Mouse (Mus musculus): Measurements from ENCODE around the gene Kat5. TPM values are rescaled to one million over a fixed set of nuclear protein-coding genes. Genes with fewer than 3 reads are reported as not detected.

The Kat5 gene
- polyA plus RNA-seq, 1 experiment from 2014 or later = 51.9 TPM

DNA sequence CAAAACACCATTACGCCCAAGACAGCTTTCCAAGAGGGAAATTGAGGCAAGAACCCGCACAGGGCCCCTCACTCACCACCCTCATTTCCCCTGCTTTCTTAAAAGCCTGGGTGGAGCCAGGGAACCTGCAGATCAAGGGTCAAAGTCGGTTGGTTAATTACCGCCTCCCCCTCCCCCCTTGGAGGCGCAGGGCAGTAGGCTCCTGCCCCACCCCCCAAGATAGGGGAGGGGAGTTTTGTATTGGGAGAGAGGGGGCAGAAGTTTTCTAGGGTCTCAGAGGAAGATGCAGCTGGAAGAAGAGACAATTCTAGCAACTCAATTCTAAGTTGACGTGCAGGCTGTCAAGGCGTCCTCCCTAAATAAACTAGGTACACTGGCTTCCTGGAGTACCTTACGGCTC, 50.8 kb downstream of the Kat5 start:
- no peaks in the 10 kb centered on the region for H3K36me3 ChIP-seq (ENCODE audit: insufficient read depth, low read length)
- no peak overlapping the region for H3K9ac ChIP-seq (replicated peaks; ENCODE audit: low read depth)
- H3K4me3 ChIP-seq (ENCODE audit: low read depth, low read length) = peak overlapping the region; percentile 39
- H3K27ac ChIP-seq (ENCODE audit: low read length) = no peak overlapping the region
- WGBS = 27% methylated on average over 7 of the region's 8 CpGs
- peak overlapping the region; percentile 53 for H3K4me2 ChIP-seq (replicated peaks; ENCODE audit: low read depth, low read length)
- H3K9me3 ChIP-seq (ENCODE audit: low read length) = no peaks in the 10 kb centered on the region
- no peak for DNase-seq (ENCODE audit: low spot score)
- TF ChIP-seq CTCF (IDR thresholded peaks at IDR 0.05) (no peak), EP300 (IDR thresholded peaks at IDR 0.05) (no peak)
- H3K27me3 ChIP-seq (replicated peaks; ENCODE audit: insufficient read depth, low read length) = peaks cover 13% of the 10 kb centered on the region
- H3K4me1 ChIP-seq (ENCODE audit: insufficient read depth, low read depth, low read length) = no peaks in the 10 kb centered on the region
- ATAC-seq = no peak

DNA sequence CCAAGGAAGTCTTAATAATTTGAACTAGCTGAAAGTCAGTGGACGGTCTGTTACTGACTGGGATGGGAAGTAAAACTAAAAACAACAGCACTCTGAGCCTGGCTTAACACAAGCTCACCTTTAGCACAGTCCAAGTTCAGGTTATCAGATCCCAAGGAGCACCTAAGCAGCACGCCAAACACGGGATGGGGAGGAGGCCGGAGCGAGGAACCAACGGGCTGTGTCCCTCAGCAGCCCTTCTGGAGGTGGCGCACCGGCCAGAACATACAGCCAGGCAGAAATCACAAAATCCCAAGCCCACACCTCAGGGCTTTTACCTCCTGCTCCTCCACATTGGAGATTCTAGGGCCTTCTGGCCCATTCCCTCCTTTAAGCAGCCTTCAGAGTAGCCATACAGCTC, 51.3 kb downstream of the Kat5 start:
- peak overlapping the region; percentile 53; the same call in 1 of the 2 replicates for H3K4me2 ChIP-seq (replicated peaks; ENCODE audit: low read depth, low read length)
- ATAC-seq (no peak), DNase-seq (ENCODE audit: low spot score) (no peak)

DNA sequence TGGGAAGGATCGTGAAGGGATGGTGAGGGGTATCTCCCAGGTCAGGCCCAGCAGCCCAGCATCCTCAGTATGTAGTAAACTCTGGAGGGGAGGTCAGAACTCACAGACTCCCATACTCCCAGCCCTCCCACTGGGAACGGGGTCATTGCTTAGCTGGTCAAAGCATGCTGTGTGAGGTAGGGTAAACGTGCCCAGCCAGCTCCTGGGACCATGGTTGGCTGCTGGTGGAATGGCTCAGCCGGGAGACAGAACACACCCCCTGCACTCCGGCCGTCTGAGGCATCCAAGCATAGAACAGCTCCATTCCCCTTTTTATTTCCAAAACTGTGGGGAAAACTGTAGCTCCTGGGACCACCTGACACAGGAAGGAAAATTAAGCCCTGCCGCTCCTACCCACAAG, 51.9 kb downstream of the Kat5 start:
- no peak overlapping the region for H3K4me2 ChIP-seq (replicated peaks; ENCODE audit: low read depth, low read length)
- no peaks in the 10 kb centered on the region for H3K36me3 ChIP-seq (ENCODE audit: insufficient read depth, low read length)
- no peak for TF ChIP-seq EP300 (IDR thresholded peaks at IDR 0.05)
- no peak for TF ChIP-seq CTCF (IDR thresholded peaks at IDR 0.05)
- ATAC-seq (no peak), DNase-seq (ENCODE audit: low spot score) (no peak)
- no peak overlapping the region for H3K9ac ChIP-seq (replicated peaks; ENCODE audit: low read depth)
- H3K4me1 ChIP-seq (ENCODE audit: insufficient read depth, low read depth, low read length) = no peaks in the 10 kb centered on the region
- no peak overlapping the region for H3K27ac ChIP-seq (ENCODE audit: low read length)
- H3K27me3 ChIP-seq (replicated peaks; ENCODE audit: insufficient read depth, low read length) = peaks cover 13% of the 10 kb centered on the region
- 54% methylated on average over 7 of the region's 7 CpGs for WGBS
- H3K9me3 ChIP-seq (ENCODE audit: low read length) = no peaks in the 10 kb centered on the region
- no peak overlapping the region for H3K4me3 ChIP-seq (ENCODE audit: low read depth, low read length)

More for the DNA sequence above, 51.3 kb downstream of the Kat5 start:
- H3K4me1 ChIP-seq (ENCODE audit: insufficient read depth, low read depth, low read length) = no peaks in the 10 kb centered on the region
- TF ChIP-seq CTCF (IDR thresholded peaks at IDR 0.05) (no peak), EP300 (IDR thresholded peaks at IDR 0.05) (no peak)
- no peak overlapping the region for H3K9ac ChIP-seq (replicated peaks; ENCODE audit: low read depth)
- WGBS = 52% methylated on average over 8 of the region's 8 CpGs
- no peak overlapping the region for H3K27ac ChIP-seq (ENCODE audit: low read length)
- H3K9me3 ChIP-seq (ENCODE audit: low read length) = no peaks in the 10 kb centered on the region
- H3K27me3 ChIP-seq (replicated peaks; ENCODE audit: insufficient read depth, low read length) = peaks cover 13% of the 10 kb centered on the region
- no peaks in the 10 kb centered on the region for H3K36me3 ChIP-seq (ENCODE audit: insufficient read depth, low read length)
- 0 out of 2 replicates have a peak overlapping the region, but pooled peaks have one; percentile 39 for H3K4me3 ChIP-seq (ENCODE audit: low read depth, low read length)

GRCm38 (mm10) chr19:5554212-5554611, 55.8 kb downstream of the Kat5 start:
- H3K4me1 ChIP-seq (ENCODE audit: insufficient read depth, low read depth, low read length) = no peaks in the 10 kb centered on the region
- H3K27ac ChIP-seq (ENCODE audit: low read length) = no peak overlapping the region
- WGBS = 48% methylated on average over 11 of the region's 14 CpGs
- H3K9ac ChIP-seq (replicated peaks; ENCODE audit: low read depth) = no peak overlapping the region
- TF ChIP-seq EP300 (IDR thresholded peaks at IDR 0.05) = no peak
- no peak for TF ChIP-seq CTCF (IDR thresholded peaks at IDR 0.05)
- H3K9me3 ChIP-seq (ENCODE audit: low read length) = no peaks in the 10 kb centered on the region
- no peak overlapping the region for H3K4me2 ChIP-seq (replicated peaks; ENCODE audit: low read depth, low read length)
- no peak overlapping the region for H3K4me3 ChIP-seq (ENCODE audit: low read depth, low read length)
- H3K36me3 ChIP-seq (ENCODE audit: insufficient read depth, low read length) = peaks cover 4% of the 10 kb centered on the region; the same call in 1 of the 2 replicates
- DNase-seq (ENCODE audit: low spot score) (peak; percentile 57), ATAC-seq (peak; percentile 79)
- peaks cover 5% of the 10 kb centered on the region for H3K27me3 ChIP-seq (replicated peaks; ENCODE audit: insufficient read depth, low read length)

DNA sequence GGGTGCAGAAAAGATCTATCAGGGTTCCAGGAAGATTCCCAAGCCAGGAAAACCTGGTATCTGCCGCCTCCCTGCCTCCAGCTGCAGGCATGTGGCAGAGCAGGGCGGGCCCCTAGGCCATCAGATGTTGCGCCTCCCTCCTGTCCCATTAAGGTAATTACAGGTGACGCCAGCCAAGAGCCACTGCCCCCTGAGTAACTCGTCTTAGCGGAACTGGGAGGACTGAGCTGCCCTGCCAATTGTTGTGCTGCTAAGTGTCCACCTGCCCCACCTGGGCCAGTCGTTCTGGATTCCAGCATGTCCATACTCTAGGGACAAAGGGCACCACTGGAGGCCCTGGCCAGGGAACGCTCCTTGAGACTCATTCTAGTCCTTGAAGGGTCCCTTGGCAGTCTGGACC, 56.2 kb downstream of the Kat5 start:
- peaks cover 4% of the 10 kb centered on the region; the same call in 1 of the 2 replicates for H3K36me3 ChIP-seq (ENCODE audit: insufficient read depth, low read length)
- H3K27me3 ChIP-seq (replicated peaks; ENCODE audit: insufficient read depth, low read length) = peaks cover 1% of the 10 kb centered on the region
- H3K4me1 ChIP-seq (ENCODE audit: insufficient read depth, low read depth, low read length) = no peaks in the 10 kb centered on the region
- TF ChIP-seq EP300 (IDR thresholded peaks at IDR 0.05) (no peak), CTCF (IDR thresholded peaks at IDR 0.05) (no peak)
- H3K4me3 ChIP-seq (ENCODE audit: low read depth, low read length) = no peak overlapping the region
- ATAC-seq (peak; percentile 68), DNase-seq (ENCODE audit: low spot score) (peak; percentile 52)
- no peak overlapping the region for H3K9ac ChIP-seq (replicated peaks; ENCODE audit: low read depth)
- H3K4me2 ChIP-seq (replicated peaks; ENCODE audit: low read depth, low read length) = no peak overlapping the region
- H3K27ac ChIP-seq (ENCODE audit: low read length) = no peak overlapping the region
- WGBS = 47% methylated on average over 8 of the region's 8 CpGs
- no peaks in the 10 kb centered on the region for H3K9me3 ChIP-seq (ENCODE audit: low read length)

Other genes starting within 250 kb of the Kat5 start
- 21.5 and 25.4 TPM in 2 replicates for gene Eif1ad, start 243.5 kb downstream of the Kat5 start, polyA plus RNA-seq (2015; fragmentation: Nextera tagmentation; extraction: Ambion mirVana)
- gene Banf1, start 243.1 kb downstream of the Kat5 start, polyA plus RNA-seq (2015; fragmentation: Nextera tagmentation; extraction: Ambion mirVana) = 182 and 191 TPM in 2 replicates
- 35.2 and 43.5 TPM in 2 replicates for gene Sart1, start 221.5 kb downstream of the Kat5 start, polyA plus RNA-seq (2015; fragmentation: Nextera tagmentation; extraction: Ambion mirVana)
- 1.1 TPM in 2 replicates for gene Tsga10ip, start 207.7 kb downstream of the Kat5 start, polyA plus RNA-seq (2015; fragmentation: Nextera tagmentation; extraction: Ambion mirVana)
- 352 and 379 TPM in 2 replicates for gene Drap1, start 185.3 kb downstream of the Kat5 start, polyA plus RNA-seq (2015; fragmentation: Nextera tagmentation; extraction: Ambion mirVana)
- gene AI837181, start 185.1 kb downstream of the Kat5 start, polyA plus RNA-seq (2015; fragmentation: Nextera tagmentation; extraction: Ambion mirVana) = 61.7 and 63.6 TPM in 2 replicates
- 0.31 TPM in 1 of 2 replicates, not detected in the other for gene Fosl1, start 162.7 kb downstream of the Kat5 start, polyA plus RNA-seq (2015; fragmentation: Nextera tagmentation; extraction: Ambion mirVana)
- 14.4 and 18.0 TPM in 2 replicates for gene Ccdc85b, start 152.3 kb downstream of the Kat5 start, polyA plus RNA-seq (2015; fragmentation: Nextera tagmentation; extraction: Ambion mirVana)
- 133 and 135 TPM in 2 replicates for gene Fibp, start 149.6 kb downstream of the Kat5 start, polyA plus RNA-seq (2015; fragmentation: Nextera tagmentation; extraction: Ambion mirVana)
- gene Ctsw, start 141.7 kb downstream of the Kat5 start, polyA plus RNA-seq (2015; fragmentation: Nextera tagmentation; extraction: Ambion mirVana) = 2.6 and 2.8 TPM in 2 replicates
- gene Efemp2, start 136.3 kb downstream of the Kat5 start, polyA plus RNA-seq (2015; fragmentation: Nextera tagmentation; extraction: Ambion mirVana) = 91.8 and 96.1 TPM in 2 replicates
- gene Mus81, start 121.8 kb downstream of the Kat5 start, polyA plus RNA-seq (2015; fragmentation: Nextera tagmentation; extraction: Ambion mirVana) = 46.7 and 50.2 TPM in 2 replicates
- 1,591 and 1,653 TPM in 2 replicates for gene Cfl1, start 119.8 kb downstream of the Kat5 start, polyA plus RNA-seq (2015; fragmentation: Nextera tagmentation; extraction: Ambion mirVana)
- not detected in 2 replicates for gene 1700020D05Rik, start 106.5 kb downstream of the Kat5 start, polyA plus RNA-seq (2015; fragmentation: Nextera tagmentation; extraction: Ambion mirVana)
- gene Snx32, start 99.7 kb downstream of the Kat5 start, polyA plus RNA-seq (2015; fragmentation: Nextera tagmentation; extraction: Ambion mirVana) = 3.6 and 3.7 TPM in 2 replicates
- 2.1 and 2.2 TPM in 2 replicates for gene Ovol1, start 49.6 kb downstream of the Kat5 start, polyA plus RNA-seq (2015; fragmentation: Nextera tagmentation; extraction: Ambion mirVana)
- 3.9 and 4.3 TPM in 2 replicates for gene Ap5b1, start 42.2 kb downstream of the Kat5 start, polyA plus RNA-seq (2015; fragmentation: Nextera tagmentation; extraction: Ambion mirVana)
- 59.6 and 68.5 TPM in 2 replicates for gene Rnaseh2c, start 8.4 kb downstream of the Kat5 start, polyA plus RNA-seq (2015; fragmentation: Nextera tagmentation; extraction: Ambion mirVana)
- 50.1 and 51.5 TPM in 2 replicates for gene Rela, start 27.2 kb upstream of the Kat5 start, polyA plus RNA-seq (2015; fragmentation: Nextera tagmentation; extraction: Ambion mirVana)
- gene Sipa1, start 53.5 kb upstream of the Kat5 start, polyA plus RNA-seq (2015; fragmentation: Nextera tagmentation; extraction: Ambion mirVana) = 32.6 and 38.2 TPM in 2 replicates
- 36.8 and 36.9 TPM in 2 replicates for gene Map3k11, start 78.5 kb upstream of the Kat5 start, polyA plus RNA-seq (2015; fragmentation: Nextera tagmentation; extraction: Ambion mirVana)
- gene Pcnx3, start 78.7 kb upstream of the Kat5 start, polyA plus RNA-seq (2015; fragmentation: Nextera tagmentation; extraction: Ambion mirVana) = 11.3 and 12.9 TPM in 2 replicates
- 0.87 and 1.3 TPM in 2 replicates for gene Kcnk7, start 94.1 kb upstream of the Kat5 start, polyA plus RNA-seq (2015; fragmentation: Nextera tagmentation; extraction: Ambion mirVana)
- 19.3 and 21.6 TPM in 2 replicates for gene Ehbp1l1, start 116.1 kb upstream of the Kat5 start, polyA plus RNA-seq (2015; fragmentation: Nextera tagmentation; extraction: Ambion mirVana)
- 120 and 126 TPM in 2 replicates for gene Fam89b, start 119.4 kb upstream of the Kat5 start, polyA plus RNA-seq (2015; fragmentation: Nextera tagmentation; extraction: Ambion mirVana)
- gene Ltbp3, start 130.7 kb upstream of the Kat5 start, polyA plus RNA-seq (2015; fragmentation: Nextera tagmentation; extraction: Ambion mirVana) = 51.9 and 59.6 TPM in 2 replicates
- 64.6 TPM in 2 replicates for gene Scyl1, start 161.2 kb upstream of the Kat5 start, polyA plus RNA-seq (2015; fragmentation: Nextera tagmentation; extraction: Ambion mirVana)

Data from lung, postnatal 0 days (tissue).